In genomic region chr9:43893086-43893485, GRCm38 (mm10) we compare ENCODE assay signal across 24 mouse cellular contexts.
DNase-seq lines count a peak whose midpoint lies in the region; ATAC-seq and TF ChIP-seq lines count a peak whose summit lies in the region.
"Had no signal": no experiment of that assay in that cellular context is flagged by ENCODE, and none has a peak within 500 bp of the region (broad histone marks: within the 10 kb centered on the region; RNA-seq: fewer than 3 reads in every experiment).

No protein-coding gene starts in this region.

- peaks cover 6% of the 10 kb centered on the region for H3K4me1 ChIP-seq in forebrain, embryonic 14.5 days (ENCODE audit: control insufficient read depth, insufficient read depth, low read length)
- H3K4me1 ChIP-seq in forebrain, postnatal 0 days (ENCODE audit: insufficient read depth) = 0 out of 2 replicates have a peak, but pooled peaks cover 5% of the 10 kb centered on the region
- no peaks in the 10 kb centered on the region for H3K4me1 ChIP-seq in midbrain, embryonic 16.5 days (ENCODE audit: control insufficient read depth, insufficient read depth, low read length)
- peaks cover 8% of the 10 kb centered on the region for H3K4me1 ChIP-seq in midbrain, embryonic 10.5 days

- H3K27ac ChIP-seq in forebrain, embryonic 14.5 days (ENCODE audit: low read depth, low read length) = no peak overlapping the region
- no peak overlapping the region for H3K27ac ChIP-seq in forebrain, postnatal 0 days (ENCODE audit: low read depth, low read length)
- no peak overlapping the region for H3K27ac ChIP-seq in midbrain, embryonic 16.5 days (ENCODE audit: low read length)
- no peak overlapping the region for H3K27ac ChIP-seq in midbrain, embryonic 10.5 days (replicated peaks)

- no peak overlapping the region for H3K4me2 ChIP-seq in forebrain, embryonic 14.5 days (ENCODE audit: low read length)
- H3K4me2 ChIP-seq in forebrain, postnatal 0 days (ENCODE audit: low read depth) = no peak overlapping the region
- no peak overlapping the region for H3K4me2 ChIP-seq in midbrain, embryonic 16.5 days (ENCODE audit: low read length)

- H3K27me3 ChIP-seq in forebrain, embryonic 14.5 days (replicated peaks; ENCODE audit: control insufficient read depth, insufficient read depth, low read length) = no peaks in the 10 kb centered on the region
- no peaks in the 10 kb centered on the region for H3K27me3 ChIP-seq in forebrain, postnatal 0 days (ENCODE audit: insufficient read depth, low read length)
- H3K27me3 ChIP-seq in midbrain, embryonic 16.5 days (ENCODE audit: control insufficient read depth, insufficient read depth, low read depth, low read length) = no peaks in the 10 kb centered on the region
- no peaks in the 10 kb centered on the region for H3K27me3 ChIP-seq in midbrain, embryonic 10.5 days (ENCODE audit: low read depth, poor library complexity, severe bottlenecking)

- no peak for ATAC-seq in cerebellum, adult (ENCODE audit: insufficient number of reproducible peaks, low FRiP score, low TSS enrichment)
- no peak; the same call in 1 of the 2 replicates for ATAC-seq in forebrain, embryonic 14.5 days
- no peak for ATAC-seq in forebrain, postnatal 0 days
- ATAC-seq in midbrain, embryonic 16.5 days = no peak
- ATAC-seq: activated CD4-positive, CD25-positive, alpha-beta regulatory T cell, adult 4 months; CD4-positive, CD25-positive, alpha-beta regulatory T cell, adult 4 months; Patski had no signal

- DNase-seq in cerebellum, postnatal 10 days = peak; percentile 29 to 33
- peak; percentile 54 for DNase-seq in forebrain, embryonic 14.5 days (ENCODE audit: low spot score)
- DNase-seq in forebrain, postnatal 0 days = no peak
- DNase-seq in NIH3T3 (ENCODE audit: low read depth) = peak; percentile 20
- DNase-seq in brain, embryonic 14.5 days (ENCODE audit: low read depth) = peak; percentile 57
- DNase-seq in midbrain, embryonic 10.5 days (ENCODE audit: low spot score) = no peak
- DNase-seq: adrenal gland, adult 2 months; adrenal gland, adult 8-10 months; adrenal gland, postnatal 10 days; adrenal gland, postnatal 14 days; adrenal gland, postnatal 25 days; adrenal gland, postnatal 36 days; B cell, adult 2 months; cerebellum, adult 11 months; cerebellum, adult 11-12 months; cerebellum, adult 18-20 months; cerebellum, adult 2 months; cerebellum, adult 8-10 months had no signal

- no peak for TF ChIP-seq CTCF in forebrain, postnatal 0 days (IDR thresholded peaks at IDR 0.05; ENCODE audit: low read depth)
- no peak for TF ChIP-seq CTCF in brain, embryonic 14.5 days (IDR thresholded peaks at IDR 0.05; ENCODE audit: borderline replicate concordance, extremely low read depth, insufficient read depth, insufficient read length)

- WGBS in forebrain, embryonic 14.5 days = 16% methylated on average over 6 of the region's 6 CpGs
- WGBS in forebrain, postnatal 0 days = 16% methylated on average over 6 of the region's 6 CpGs
- WGBS in midbrain, embryonic 16.5 days = 47% methylated on average over 6 of the region's 6 CpGs
- 82% methylated on average over 6 of the region's 6 CpGs for WGBS in midbrain, embryonic 10.5 days

- H3K9me3 ChIP-seq in forebrain, embryonic 14.5 days (replicated peaks; ENCODE audit: control insufficient read depth, low read length) = no peaks in the 10 kb centered on the region
- H3K9me3 ChIP-seq in forebrain, postnatal 0 days (ENCODE audit: low read length) = no peaks in the 10 kb centered on the region
- no peaks in the 10 kb centered on the region for H3K9me3 ChIP-seq in midbrain, embryonic 16.5 days (replicated peaks; ENCODE audit: control insufficient read depth, low read length, poor library complexity, severe bottlenecking)
- H3K9me3 ChIP-seq in midbrain, embryonic 10.5 days (replicated peaks) = no peaks in the 10 kb centered on the region

- TF ChIP-seq POLR2A in brain, embryonic 14.5 days (IDR thresholded peaks at IDR 0.05; ENCODE audit: borderline replicate concordance, extremely low read depth, insufficient read depth, insufficient read length, poor library complexity, severe bottlenecking) = no peak

- H3K9ac ChIP-seq in forebrain, embryonic 14.5 days (ENCODE audit: low read length) = no peak overlapping the region
- no peak overlapping the region for H3K9ac ChIP-seq in forebrain, postnatal 0 days
- no peak overlapping the region for H3K9ac ChIP-seq in midbrain, embryonic 16.5 days (ENCODE audit: low read depth, low read length)

- H3K36me3 ChIP-seq in forebrain, embryonic 14.5 days (ENCODE audit: control insufficient read depth, insufficient read depth, low read length) = no peaks in the 10 kb centered on the region
- H3K36me3 ChIP-seq in forebrain, postnatal 0 days (ENCODE audit: insufficient read depth) = no peaks in the 10 kb centered on the region
- no peaks in the 10 kb centered on the region for H3K36me3 ChIP-seq in midbrain, embryonic 16.5 days (ENCODE audit: control insufficient read depth, insufficient read depth, low read length)
- H3K36me3 ChIP-seq in midbrain, embryonic 10.5 days = no peaks in the 10 kb centered on the region
- H3K36me3 ChIP-seq: G1E had no signal

- no peak overlapping the region for H3K4me3 ChIP-seq in forebrain, embryonic 14.5 days (ENCODE audit: low read depth, low read length)
- H3K4me3 ChIP-seq in forebrain, postnatal 0 days (ENCODE audit: low read depth, low read length) = no peak overlapping the region
- no peak overlapping the region for H3K4me3 ChIP-seq in midbrain, embryonic 16.5 days (ENCODE audit: low read depth, low read length)
- no peak overlapping the region for H3K4me3 ChIP-seq in midbrain, embryonic 10.5 days

Comparison
In these comparisons a context has a peak if more than half of its experiments do, and no peak if none do; other contexts are left out.
1. DNase-seq: peak in cerebellum, postnatal 10 days (2 of 2), forebrain, embryonic 14.5 days (single experiment), NIH3T3 (single experiment) and brain, embryonic 14.5 days (single experiment); none in forebrain, postnatal 0 days (single experiment) and midbrain, embryonic 10.5 days (single experiment).